Mouse (Mus musculus): Measurements from ENCODE around the gene Gpr3. TPM values are rescaled to one million over a fixed set of nuclear protein-coding genes. Genes with fewer than 3 reads are reported as not detected.

Gene Gpr3
- total RNA-seq, 4 experiments from 2014 or later: 0.66 TPM; not detected in 3

DNA sequence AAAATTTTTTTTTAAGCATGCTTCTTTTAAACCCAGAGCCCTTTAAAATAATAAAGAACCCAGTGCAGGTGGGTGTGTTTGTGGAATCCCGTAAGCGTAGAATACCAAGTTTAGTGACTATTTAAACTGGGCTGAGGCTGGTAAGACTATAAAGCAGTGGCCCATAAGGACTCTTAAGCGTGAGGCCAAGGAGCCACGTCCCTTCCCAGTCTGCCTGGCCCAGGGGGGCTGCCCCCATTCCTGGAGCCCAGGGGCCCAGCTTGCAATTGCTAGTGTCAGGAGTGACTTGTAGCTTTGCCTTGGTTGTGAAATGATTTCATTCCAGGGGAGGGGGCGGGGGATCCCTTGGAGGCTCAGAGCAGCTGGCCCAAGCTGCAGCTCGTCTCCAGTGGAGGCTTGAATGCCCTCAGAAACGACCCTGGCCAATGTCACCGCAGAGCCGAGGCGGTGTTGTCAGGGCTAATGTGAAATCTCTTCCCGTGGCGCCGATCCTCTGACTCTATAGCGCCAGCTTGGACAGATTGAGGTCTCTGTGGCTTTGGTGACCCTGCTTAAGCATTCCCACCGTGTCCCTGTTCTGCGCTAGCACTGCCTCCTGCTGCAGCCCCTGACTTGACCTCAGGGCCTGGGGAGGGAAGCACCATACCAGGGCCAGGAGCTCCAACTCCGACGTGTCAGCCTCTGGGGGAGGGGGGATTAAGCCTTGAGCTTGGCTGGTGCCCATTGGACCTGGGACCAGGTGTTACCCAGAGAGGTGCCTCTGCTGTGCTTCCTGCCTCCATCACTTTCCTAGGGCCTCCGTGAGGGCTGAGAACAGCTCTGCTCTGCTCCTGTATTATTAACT is 13.8 kb downstream of the Gpr3 start:
- DNase-seq: no peak

DNA sequence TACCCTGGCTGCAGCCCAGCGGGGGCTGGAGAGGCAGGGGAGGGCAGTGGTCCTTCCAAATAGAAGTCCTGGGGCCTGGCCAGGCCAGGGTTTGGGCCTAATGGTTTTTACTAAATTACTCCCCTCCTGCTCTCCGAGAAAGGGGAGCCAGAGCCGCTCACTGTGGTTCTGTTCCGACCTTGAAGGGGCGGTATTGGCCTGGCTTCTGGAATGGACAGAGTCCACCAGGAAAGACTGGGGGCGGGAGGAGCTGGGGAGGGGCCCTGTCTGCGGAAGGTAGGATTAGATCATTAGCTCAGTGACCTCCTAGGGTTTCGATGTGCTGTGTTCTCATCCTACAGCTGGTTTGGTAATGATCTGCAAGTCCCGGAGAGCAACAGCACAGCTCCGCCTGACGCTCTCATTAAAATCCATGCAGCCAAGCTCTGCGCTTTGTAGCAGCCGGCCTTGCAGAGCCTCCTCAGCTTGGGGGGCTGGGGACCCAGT is 14.5 kb downstream of the Gpr3 start:
- DNase-seq: no peak

DNA sequence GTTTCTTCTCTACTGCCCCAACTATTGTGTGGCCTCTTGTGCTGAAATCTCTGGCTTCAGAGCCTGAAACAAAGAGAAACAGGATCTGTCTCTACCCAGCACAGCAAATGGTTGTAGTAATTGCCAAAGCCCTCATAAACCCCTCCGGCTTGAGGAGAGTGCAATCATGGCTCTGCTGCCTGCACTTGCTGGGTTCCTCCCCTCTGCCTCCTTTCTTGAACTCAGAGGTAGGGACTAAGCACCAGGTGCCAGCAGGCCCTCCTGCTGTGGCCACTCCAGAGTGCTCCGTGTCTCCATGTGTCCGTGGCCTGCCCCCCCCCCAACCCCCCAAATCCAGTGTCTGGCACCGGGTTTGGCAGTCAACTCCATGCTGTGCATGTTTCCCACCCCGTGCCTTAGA is 15.0 kb downstream of the Gpr3 start:
- no peak for DNase-seq

DNA sequence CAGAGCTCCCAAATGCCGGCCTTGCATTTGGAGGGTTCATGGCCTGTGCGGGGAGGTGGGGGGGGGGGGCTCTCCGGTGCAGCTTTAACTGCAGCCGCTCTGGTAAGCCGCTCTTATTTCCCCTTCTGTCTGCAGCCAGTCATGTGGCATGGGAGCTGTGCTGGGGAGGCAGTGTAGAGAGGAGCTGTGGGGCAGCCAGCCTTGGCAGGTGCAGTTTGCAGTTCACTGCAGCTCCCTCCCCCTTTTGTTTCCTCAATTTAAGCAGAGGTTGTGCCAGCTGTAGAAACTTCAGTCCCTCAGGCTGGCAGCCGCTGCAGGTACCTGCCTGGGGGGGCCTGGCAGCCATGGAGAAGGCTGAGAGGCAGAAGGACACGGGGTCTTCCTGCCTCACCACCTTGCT is 15.5 kb downstream of the Gpr3 start:
- DNase-seq: no peak

DNA sequence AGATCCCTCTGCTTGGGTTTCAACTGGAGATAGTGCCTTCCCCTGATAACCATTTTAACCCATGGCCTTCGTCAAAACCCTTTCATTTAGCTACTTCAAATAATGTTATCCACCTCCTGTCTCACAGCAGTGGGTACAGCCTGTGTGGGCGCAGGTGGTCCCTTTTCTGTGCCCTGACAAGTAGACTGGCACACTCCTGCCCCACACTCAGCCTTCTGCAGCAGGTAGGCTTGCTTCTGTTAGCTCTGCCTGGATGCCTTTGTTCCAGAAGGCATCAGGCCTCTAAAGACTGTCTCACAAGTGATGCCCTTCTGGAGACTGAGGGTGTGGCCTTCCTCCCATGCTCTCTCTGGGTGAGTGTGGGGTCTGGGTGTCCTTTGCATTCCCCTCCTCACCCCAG is 16.2 kb downstream of the Gpr3 start:
- no peak for DNase-seq

DNA sequence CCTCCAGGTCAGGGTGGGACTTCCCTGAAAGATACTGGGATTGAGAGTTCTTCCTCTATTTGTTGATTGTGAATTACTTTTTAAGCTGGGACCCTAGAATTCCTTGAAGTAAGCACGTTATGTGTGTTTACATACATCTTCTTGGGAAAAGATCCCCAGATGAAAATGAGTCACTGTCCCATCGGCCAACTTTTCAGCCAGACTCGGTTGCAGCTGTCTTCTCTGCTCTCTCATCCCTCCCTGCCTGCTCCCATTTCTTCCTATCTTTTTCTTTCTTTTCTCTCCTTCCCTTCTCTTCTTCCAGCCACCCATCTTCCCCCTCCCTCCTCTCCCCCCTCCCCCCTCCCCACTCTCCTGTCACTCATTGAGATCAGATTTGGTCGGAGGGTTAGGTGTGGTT is 17.3 kb downstream of the Gpr3 start:
- DNase-seq: no peak

DNA sequence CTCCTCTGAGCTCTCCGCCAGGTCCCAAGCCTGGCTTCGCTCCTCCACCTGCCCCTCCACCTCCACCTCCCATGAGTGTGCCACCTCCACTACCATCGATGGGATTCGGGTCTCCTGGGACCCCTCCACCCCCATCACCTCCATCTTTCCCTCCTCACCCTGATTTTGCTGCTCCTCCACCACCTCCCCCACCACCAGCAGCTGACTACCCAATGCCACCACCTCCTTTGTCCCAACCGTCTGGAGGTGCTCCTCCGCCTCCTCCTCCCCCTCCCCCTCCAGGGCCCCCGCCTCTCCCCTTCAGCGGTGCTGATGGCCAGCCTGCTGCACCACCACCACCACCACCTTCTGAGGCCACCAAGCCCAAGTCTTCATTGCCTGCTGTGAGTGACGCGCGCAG is 17.9 kb downstream of the Gpr3 start:
- DNase-seq: no peak

DNA sequence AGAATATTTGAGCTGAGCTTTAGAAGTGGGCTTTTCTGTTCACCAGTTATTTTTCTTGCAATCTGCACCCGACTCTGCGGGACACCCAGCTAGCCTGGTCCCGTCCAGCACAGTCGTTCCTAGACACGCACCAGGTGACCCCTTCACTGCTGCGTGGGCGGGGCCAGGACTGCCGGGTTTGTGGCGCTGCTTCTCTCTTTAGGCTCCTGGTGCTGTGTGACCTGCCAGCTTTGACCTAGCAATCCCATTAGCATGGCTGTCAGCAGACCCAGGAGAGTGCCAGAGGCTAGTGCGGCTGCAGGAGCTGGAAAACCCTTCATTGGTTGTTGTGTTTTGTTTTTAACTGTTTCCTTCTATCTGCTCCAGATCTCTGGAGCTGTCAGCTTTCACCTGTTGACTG is 22.9 kb downstream of the Gpr3 start:
- no peak for DNase-seq

DNA sequence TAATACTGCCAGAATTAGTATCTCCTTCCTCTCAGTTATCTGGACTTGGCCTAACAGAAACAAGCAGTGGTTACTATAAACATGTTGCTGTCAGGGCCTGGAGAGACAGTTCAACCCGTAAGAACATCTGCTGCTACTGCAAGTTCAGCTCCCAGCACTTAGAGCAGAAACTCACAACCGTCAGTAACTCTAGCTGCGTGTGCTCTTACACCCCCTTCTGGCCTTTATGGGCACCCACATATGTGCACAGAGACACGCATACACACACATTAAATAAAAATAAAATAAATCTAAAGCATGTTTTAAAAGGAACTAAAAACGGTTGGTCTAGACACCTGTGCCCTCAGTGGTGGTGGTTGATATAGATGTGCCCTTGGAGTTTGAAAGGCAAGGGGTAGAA is 25.5 kb downstream of the Gpr3 start:
- DNase-seq: no peak

DNA sequence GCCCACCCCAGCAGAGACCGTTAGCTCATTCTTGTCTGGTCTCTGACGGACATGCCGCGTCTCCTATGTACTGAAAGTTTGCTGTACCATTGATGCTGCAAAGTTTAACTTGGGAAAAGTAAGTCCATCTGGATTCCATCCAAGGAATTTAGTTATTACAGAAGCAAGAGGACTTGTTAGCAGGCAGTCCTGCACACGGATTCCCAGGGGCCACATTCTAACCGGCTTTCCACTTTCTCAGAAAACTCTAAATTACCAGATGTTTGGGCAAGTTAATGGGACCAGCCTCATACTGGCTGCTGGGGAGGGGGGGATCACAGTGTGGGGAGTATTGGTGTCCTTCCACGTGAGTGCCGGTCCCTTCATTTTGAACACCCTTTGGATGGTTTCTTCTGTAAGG is 26.4 kb downstream of the Gpr3 start:
- DNase-seq: no peak

DNA sequence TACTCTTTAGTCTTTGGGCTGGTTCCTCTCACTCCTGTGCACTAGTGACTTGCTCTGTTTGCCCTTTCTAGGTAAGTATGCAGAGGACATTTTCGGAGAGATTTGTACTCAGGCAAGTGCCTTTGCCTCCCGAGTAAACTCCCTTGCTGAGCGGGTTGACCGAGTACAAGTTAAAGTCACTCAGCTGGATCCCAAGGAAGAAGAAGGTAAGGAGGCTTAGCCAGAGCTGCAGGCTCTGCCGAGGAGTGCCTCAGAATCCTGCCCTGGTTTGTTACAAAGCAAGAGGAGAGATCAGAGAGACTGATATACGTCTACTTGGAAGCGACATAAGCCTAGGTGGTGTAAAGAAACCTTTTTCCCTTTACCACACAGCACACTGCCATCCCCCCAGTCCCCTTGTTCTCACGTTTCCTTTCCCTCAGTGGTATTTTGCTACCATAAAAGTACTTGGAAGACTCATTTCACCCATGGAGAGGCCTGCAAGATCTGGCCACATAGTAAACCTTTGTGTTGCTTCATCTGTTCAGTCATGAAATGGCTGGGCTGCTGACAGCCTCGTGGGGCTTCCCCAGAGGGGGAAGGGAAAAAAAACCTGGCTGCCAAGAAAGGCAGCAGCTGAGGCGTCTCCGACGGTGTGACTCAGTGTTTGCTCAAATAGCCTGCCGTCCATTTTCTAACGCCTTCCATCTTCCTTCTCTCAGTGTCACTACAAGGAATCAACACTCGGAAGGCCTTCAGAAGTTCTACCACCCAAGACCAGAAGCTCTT is 27.3 kb downstream of the Gpr3 start:
- no peak for DNase-seq

DNA sequence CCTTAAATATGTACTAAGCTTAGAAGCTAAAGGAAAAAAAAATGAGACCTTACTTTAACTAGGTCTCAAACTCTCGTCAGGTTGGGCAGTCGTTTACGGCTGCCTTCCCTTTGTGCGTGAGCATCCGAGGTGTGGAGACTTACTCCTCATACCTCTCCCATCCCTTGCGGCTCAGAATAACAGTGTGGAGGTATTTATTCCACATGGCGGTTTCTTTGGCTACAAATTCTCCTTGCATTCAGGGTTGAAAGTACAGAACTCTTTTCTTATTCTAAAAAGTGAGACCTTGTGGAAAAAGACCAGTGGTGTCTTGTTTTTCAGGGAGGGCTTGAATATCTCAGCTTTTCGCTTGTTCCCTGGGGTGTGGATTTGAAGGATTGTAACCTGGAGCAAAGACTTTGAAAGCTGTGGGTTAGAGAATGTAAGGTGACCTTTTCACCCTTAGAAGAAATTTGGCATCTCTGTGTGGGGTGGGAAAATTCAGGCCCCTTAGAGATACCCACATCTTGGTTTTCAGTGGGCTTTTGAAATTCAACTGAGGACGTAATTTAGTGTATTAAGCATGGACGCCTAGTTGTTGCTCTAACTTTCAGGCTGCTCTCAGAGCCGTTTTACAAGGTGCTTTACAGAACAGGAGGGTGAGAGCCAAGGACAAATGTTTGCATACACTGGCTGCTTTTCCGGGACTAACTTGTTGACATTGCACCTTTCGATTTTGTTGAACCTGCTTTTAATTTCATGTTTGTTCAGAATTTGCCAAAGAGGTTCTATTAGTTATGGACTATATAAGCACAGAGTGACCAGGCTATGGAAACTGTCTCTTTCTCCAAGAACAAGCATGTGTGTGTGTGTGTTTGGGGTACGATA is 28.1 kb downstream of the Gpr3 start:
- DNase-seq: no peak

DNA sequence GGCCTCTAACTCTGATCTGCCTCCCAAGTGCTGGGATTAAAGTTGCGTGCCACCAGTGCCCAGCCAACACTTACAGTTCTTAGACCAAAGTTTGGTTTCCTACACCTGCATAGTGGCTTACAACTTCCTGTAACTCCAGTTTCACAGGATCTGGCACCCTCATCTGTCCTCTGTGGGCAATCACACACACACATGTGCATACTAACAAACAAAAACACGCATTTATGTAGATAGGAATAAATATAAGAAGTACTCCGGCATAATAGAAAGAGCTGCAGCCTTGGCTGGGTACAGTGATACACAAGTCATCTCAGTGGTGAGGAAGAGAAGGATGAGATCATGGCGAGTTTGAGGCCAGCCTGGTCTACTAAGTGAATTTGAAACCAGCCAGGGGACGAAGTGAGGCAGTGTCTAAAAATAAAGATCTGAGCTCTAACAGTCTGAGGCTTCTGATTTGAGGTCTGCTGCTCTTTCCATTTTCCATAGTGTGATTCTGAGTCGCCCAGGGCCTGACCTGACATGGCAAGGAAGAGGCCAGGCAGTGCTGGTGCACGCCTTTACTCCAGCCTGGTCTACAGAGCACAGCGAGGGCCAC is 29.8 kb downstream of the Gpr3 start:
- DNase-seq: no peak

DNA sequence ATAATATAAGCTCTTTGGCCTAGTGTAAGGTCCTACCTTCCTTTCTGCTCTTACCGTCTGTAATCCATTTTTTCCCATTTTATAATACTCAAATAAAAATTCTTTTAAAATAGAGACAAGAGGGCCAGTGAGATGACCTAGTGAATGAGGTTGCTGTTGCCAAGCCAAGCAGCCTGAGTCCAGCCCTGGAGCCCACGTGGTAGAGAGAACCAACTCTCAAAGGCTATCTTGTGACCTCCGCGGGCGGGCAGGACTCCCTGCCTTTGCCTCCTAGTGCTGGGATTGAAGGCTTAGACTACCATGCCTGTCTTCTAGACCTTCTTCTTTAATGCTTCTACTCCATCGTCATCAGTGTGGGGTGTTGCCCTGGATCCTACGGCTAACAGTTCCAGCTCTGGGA is 33.1 kb downstream of the Gpr3 start:
- DNase-seq: no peak

DNA sequence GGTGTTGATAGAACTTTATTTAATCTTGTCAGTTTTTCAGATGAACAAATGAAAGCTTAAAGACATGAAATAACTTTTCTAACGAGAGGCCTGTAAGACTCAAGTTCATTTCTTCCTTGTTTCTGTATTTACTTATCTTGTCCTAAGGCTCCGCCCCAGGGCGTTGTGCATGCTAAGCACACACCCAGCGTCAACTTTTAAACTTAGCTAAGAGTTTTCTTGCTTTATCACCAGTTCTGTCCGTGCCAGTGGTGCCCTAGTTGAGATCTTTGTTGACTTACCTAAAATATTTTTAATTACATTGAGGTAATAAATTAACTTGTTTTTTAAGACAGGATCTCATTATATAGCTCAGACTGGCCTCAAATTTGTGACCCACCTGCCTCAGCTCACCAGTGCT is 34.0 kb downstream of the Gpr3 start:
- DNase-seq: no peak

DNA sequence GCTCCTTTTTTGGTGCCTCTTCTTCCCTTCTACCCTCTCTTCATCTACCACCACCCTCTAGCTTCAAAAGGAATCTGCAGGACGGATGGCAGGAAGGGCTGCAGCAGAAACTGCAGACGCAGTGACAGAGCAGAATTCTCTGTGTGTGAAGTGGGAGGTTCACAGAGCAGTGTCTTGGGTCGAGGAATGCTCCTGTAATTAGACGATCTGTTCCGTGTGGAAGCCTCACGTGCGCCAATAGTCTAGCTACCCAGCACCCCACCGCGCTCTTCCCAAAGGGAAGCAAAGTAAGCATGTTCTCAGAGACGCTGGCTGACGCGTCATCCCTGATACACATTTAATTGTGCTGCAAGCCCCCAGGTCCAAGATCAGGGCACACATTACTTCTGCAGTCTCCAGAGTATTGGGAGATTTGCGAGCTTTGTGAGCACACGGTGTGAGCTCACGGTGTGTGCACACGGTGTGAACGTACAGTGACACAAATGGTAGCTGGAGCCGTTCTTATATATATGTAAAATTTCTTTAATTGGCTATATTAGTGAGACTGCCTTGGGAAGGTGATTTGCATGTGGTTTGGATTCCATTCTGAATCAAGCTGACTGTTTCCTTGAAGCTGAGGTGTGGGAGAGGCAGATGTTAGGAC is 35.5 kb downstream of the Gpr3 start:
- no peak for DNase-seq

DNA sequence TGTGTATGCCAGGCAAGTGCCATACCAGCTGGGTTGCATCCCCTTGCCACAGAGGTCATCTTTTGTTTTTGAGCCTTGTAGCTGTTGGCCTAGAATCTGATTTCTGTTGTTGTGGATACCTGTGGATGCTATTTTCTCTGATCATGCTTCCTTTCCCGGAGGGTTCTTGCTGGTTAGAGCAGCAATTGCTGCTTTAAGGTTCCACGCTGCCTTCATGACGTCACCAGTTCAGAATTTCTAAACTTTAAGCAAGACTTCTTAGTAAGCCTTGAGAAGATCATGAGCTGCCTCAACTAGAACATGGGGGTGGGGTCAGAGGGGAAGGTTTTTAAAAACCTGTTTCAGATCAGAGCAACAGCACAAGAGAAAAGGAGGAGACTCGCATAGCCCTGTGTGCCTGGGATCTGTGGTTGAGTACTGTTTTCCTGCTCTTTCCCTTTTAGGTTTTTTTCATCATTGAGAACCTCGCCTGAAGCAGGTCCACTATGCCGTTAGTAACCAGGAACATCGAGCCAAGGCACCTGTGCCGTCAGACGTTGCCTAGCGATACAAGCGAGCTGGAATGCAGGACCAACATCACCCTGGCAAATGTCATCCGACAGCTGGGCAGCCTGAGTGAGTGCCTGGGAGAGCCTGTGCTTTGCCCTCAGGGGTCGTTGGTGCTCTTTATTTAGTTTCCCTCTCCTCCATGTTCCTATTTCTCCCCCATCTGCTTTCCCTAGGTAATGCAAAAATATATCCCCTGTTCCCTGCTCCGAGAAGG is 36.2 kb downstream of the Gpr3 start:
- DNase-seq: no peak

DNA sequence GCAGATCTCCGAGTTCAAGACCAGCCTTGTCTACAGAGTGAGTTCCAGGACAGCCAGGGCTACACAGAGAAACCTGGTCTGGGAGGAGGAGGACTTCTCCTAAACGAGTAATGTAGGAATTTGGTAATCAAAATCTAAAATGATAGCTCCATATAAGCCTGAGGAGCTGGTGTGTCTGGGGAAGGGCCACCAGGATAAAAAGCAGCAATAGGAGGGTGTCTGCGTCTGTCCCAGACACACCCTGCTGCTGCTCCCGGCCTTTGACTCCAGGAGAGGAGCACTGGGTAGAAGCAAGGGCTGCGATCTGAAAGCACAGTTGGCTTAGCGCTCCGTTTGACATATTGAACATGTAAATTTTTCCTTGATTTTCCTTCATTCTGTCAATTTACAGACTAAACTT is 37.1 kb downstream of the Gpr3 start:
- no peak for DNase-seq

DNA sequence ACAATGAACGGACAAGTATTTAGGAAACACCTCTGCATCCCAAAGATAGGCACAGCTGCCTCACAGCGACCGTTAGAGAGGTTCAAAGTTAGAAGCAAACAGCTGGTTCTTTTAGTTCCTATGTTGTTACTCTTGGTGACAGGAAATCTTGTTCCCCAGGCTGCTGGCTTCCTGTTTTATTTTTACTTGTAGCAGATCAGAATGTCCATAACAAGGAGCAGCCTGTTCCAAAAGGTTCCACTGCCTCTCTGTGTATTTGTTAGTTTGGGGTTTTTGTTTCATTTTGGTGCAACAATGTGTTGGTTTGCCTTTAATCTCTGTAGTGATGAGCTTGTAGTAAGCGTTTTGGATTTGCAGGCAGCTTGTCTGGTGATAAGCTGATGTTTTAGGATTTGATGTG is 38.0 kb downstream of the Gpr3 start:
- DNase-seq: no peak

DNA sequence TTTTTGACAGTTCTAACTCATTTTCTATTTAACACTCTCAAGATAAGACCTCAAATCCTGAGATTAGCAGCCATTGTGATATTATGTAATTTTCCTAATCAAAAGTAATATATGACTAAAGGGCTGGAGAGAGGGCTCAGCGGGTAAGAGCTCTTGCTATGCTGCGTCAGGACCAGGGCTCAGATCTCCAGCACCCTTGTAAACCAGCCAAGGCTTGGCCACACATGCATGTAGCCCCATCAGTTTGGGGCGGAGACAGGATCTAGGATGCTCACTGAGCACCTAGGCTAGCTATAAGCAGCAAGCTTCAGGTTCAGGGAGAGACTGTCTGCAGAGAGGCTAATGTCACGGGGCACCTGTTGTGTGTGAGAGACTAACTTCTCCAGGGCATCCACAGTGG is 39.9 kb downstream of the Gpr3 start:
- DNase-seq: no peak

DNA sequence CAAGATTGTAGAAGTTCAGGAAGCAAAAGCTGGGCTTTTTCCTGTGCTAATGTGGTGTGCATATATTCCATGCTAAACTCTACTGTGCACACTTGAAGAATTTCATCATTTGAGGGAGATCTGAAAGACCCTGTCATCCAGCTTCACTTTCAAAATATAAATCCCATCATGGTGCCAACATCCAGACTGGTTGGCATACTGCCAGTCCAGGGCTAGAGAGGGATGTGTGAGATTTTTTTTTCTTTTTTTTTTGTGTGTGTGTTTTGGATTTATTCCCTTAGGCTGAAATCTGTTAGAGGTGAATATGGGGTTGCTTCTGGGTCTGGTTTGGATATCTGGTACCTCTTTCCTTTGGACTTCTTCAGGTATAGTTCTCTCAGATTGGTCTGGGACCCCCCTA is 41.7 kb downstream of the Gpr3 start:
- DNase-seq: no peak

Data from adrenal gland, adult 8-10 months (tissue).